Mouse (Mus musculus) midbrain, postnatal 0 days (tissue): Measurements from ENCODE around the gene Armc12. TPM values are rescaled to one million over a fixed set of nuclear protein-coding genes. Genes with fewer than 3 reads are reported as not detected.

Experiments
- ATAC-seq: fragments of 200-750 bp; cut with Nextera tagmentation; 2 replicates; pipeline ENCODE4 v1.8.0; 2017; ENCODE audit warnings: moderate number of reproducible peaks, mild to moderate bottlenecking, moderate TSS enrichment, moderate library complexity; ENCODE audit not compliant: low FRiP score
- DNase-seq: peaks from one replicate; pipeline ENCODE4 v3.0.0-alpha.2; 2015; ENCODE audit warnings: low spot score
- H3K27ac ChIP-seq: fragments of 300-500 bp; sonication (generic); 2 replicates; pipeline ENCODE4 v1.5.1; 2014; ENCODE audit warnings: low read depth, mild to moderate bottlenecking, low read length, mixed read lengths
- H3K27me3 ChIP-seq: fragments of 300-500 bp; sonication (generic); 2 replicates; pipeline ENCODE4 v1.6.1; 2014; ENCODE audit warnings: low read length, control low read depth, mixed read lengths; ENCODE audit not compliant: insufficient read depth
- H3K36me3 ChIP-seq: fragments of 300-500 bp; sonication (generic); 2 replicates; pipeline ENCODE4 v1.6.1; 2014; ENCODE audit warnings: low read length, control low read depth, mixed read lengths; ENCODE audit not compliant: insufficient read depth
- H3K4me1 ChIP-seq: fragments of 300-500 bp; sonication (generic); 2 replicates; pipeline ENCODE4 v1.6.1; 2014; ENCODE audit warnings: mild to moderate bottlenecking, control low read depth, antibody characterized with exemption, low read length, mixed read lengths; ENCODE audit not compliant: insufficient read depth
- H3K4me2 ChIP-seq: fragments of 300-500 bp; sonication (generic); 2 replicates; pipeline ENCODE4 v1.6.1; 2014; ENCODE audit warnings: low read depth, mild to moderate bottlenecking, low read length, mixed read lengths; ENCODE audit not compliant: poor library complexity, severe bottlenecking
- H3K4me3 ChIP-seq: fragments of 300-500 bp; sonication (generic); 2 replicates; pipeline ENCODE4 v1.5.1; 2014; ENCODE audit warnings: low read depth, mild to moderate bottlenecking, low read length, moderate library complexity
- H3K9ac ChIP-seq: fragments of 300-500 bp; sonication (generic); replicated peaks from 2 replicates; pipeline ENCODE4 v1.6.1; 2014; ENCODE audit warnings: mild to moderate bottlenecking, low read length, moderate library complexity, mixed read lengths; ENCODE audit not compliant: poor library complexity, severe bottlenecking
- H3K9me3 ChIP-seq: fragments of 300-500 bp; sonication (generic); 2 replicates; pipeline ENCODE4 v1.6.1; 2016; ENCODE audit warnings: low read length, control low read depth
- CTCF ChIP-seq: IDR thresholded peaks from 2 replicates; pipeline ENCODE4 v1.5.1; 2016; ENCODE audit warnings: antibody characterized with exemption, mild to moderate bottlenecking
- WGBS: fragments of 180-500 bp; shearing (Covaris S2); extraction: QIAGEN DNeasy Blood & Tissue Kit; methylation state at CpG from one replicate; pipeline ENCODE4 v1.1.7; 2014; 5-methylcytosine and 5-hydroxymethylcytosine counted together
- polyA plus RNA-seq: library from polyadenylated mRNA; unstranded; fragments of >200 nt; fragmentation: Nextera tagmentation; extraction: Ambion mirVana; gene quantifications from 2 replicates; pipeline ENCODE4 v1.2.1, GENCODE M21; 2015
- total RNA-seq: library from RNA; depleted of rRNA; stranded (reverse); fragments of >200 nt; gene quantifications from 2 replicates; pipeline ENCODE4 v1.2.3, GENCODE M21; 2014

Armc12 gene
- total and polyA plus RNA-seq, 2 experiments from 2014 or later, result not detected

DNA sequence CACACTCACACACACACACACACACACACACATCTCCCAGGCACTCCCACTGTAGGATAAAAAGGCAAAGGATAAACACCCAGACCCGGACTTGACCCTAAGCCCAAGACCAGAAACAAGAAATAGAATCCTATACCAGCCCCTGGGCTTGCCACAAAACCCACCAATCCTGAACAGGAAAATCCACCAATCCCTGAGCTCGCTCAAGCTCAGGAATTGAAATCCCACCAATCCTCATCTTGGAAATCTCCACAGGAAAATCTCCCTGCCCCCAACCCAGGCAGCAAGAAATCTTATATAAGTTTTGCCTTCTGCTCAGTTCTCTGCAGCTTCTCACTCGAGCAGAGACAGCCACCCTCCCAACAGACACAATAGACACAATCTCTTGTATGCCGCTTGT, 1.5 kb upstream of the Armc12 start:
- no peak overlapping the region for H3K9ac ChIP-seq
- no peak for TF ChIP-seq CTCF
- H3K27ac ChIP-seq, result no peak overlapping the region
- no peaks in the 10 kb centered on the region for H3K36me3 ChIP-seq
- no peaks in the 10 kb centered on the region for H3K9me3 ChIP-seq
- H3K4me2 ChIP-seq, result no peak overlapping the region
- H3K27me3 ChIP-seq, result no peaks in the 10 kb centered on the region
- WGBS, result 72% methylated on average over 4 of the region's 4 CpGs
- ATAC-seq, result no peak
- H3K4me1 ChIP-seq, result no peaks in the 10 kb centered on the region; the same call in 1 of the 2 replicates
- no peak overlapping the region for H3K4me3 ChIP-seq
- no peak for DNase-seq

DNA sequence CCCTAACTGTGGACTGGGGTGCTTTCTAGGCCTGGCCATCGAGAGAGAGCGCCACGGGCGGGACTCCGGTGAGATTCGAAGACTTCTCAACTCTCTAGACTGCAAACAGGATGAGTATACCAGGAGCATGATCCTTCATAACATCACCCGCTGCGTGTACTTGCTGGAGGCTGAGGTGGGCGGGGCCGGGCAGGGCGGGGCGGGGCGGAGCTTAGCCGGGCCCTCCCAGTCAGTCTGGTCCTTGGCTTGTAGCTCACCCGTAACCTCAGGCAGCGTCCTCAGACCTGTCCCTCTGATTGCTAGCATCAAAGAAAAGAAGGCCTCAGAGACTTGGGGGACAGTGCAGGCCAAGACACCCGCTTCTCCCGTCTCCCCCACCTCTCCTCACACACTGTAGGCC, 1.3 kb downstream of the Armc12 start:
- ATAC-seq (no peak), DNase-seq (no peak)
- Histone ChIP-seq H3K36me3 (no peaks in the 10 kb centered on the region), H3K9me3 (no peaks in the 10 kb centered on the region), H3K4me2 (no peak overlapping the region), H3K4me3 (no peak overlapping the region), H3K9ac (no peak overlapping the region), H3K27ac (no peak overlapping the region), H3K4me1 (no peaks in the 10 kb centered on the region; the same call in 1 of the 2 replicates), H3K27me3 (no peaks in the 10 kb centered on the region; the same call in 1 of the 2 replicates)
- TF ChIP-seq CTCF, result no peak
- 17% methylated on average over 18 of the region's 18 CpGs for WGBS

DNA sequence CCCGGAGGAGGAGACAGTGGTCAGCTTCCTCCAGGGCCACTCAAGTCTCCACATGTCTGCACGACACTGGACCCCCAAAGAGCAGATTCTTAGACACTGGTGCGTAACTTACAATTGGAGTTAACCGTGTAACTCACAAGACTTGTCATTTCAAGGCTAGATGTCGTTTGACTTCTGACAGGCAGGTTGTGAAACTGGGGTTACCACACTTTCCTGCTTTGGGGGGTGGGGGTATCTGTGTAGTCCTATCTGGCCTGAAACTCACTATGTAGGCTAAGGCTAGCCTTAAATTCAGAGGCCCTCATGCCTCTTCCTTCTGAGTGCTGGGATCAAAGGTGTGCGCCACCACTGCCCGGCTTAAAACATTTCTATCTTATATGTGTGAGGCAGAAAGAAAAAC, 2.0 kb downstream of the Armc12 start:
- Histone ChIP-seq H3K4me1 (no peaks in the 10 kb centered on the region; the same call in 1 of the 2 replicates), H3K27me3 (no peaks in the 10 kb centered on the region; the same call in 1 of the 2 replicates), H3K9ac (no peak overlapping the region), H3K4me3 (no peak overlapping the region), H3K27ac (no peak overlapping the region), H3K9me3 (no peaks in the 10 kb centered on the region), H3K36me3 (no peaks in the 10 kb centered on the region), H3K4me2 (no peak overlapping the region)
- 88% methylated on average over 7 of the region's 7 CpGs for WGBS
- ATAC-seq, result no peak
- TF ChIP-seq CTCF, result no peak
- no peak for DNase-seq

DNA sequence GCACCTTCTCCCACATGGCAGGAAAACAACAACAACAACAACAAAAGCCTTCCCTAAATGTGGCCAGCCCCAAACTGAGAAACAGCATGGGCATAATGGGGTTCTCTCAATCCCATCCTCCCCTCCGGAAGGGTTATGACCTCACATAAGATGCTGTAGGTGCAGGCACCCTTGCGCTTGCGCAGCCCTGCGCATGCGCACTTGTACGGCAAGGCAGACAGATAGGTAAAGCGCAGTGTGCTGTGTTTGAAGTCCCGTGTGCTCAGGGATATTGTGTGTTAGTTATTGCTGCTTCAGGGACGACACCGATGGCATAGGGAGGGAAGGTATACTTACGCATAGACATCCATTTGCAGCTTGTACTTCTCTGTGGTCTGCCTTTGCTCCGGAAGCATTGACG, 2.7 kb downstream of the Armc12 start:
- Histone ChIP-seq H3K36me3 (no peaks in the 10 kb centered on the region), H3K27ac (no peak overlapping the region), H3K9ac (no peak overlapping the region), H3K4me3 (no peak overlapping the region), H3K27me3 (no peaks in the 10 kb centered on the region; the same call in 1 of the 2 replicates), H3K4me1 (no peaks in the 10 kb centered on the region), H3K9me3 (0 out of 2 replicates have a peak, but pooled peaks cover 1% of the 10 kb centered on the region), H3K4me2 (no peak overlapping the region)
- ATAC-seq (no peak), DNase-seq (no peak)
- WGBS, result 90% methylated on average over 13 of the region's 13 CpGs
- TF ChIP-seq CTCF, result no peak

DNA sequence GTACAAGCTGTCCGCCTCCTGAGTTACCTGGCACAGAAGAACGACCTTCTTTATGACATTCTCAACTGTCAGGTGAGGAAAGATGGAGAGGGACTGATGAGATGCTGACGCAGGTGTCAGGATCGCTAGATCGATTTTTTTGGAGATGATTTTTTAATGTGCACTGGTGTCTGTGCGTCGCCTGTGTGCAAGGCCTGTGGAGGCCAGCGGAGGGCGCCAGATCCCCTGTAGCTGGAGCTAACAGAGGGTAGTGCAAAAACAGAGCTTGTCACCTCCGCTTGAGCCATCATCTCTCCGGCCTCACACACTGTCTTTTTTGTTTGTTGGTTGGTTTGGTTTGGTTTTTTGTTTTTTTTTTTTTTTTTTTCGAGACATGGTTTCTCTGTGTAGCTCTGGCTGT, 7.3 kb downstream of the Armc12 start:
- 0 out of 2 replicates have a peak, but pooled peaks have one; percentile 2 for TF ChIP-seq CTCF
- ATAC-seq (no peak), DNase-seq (no peak)

DNA sequence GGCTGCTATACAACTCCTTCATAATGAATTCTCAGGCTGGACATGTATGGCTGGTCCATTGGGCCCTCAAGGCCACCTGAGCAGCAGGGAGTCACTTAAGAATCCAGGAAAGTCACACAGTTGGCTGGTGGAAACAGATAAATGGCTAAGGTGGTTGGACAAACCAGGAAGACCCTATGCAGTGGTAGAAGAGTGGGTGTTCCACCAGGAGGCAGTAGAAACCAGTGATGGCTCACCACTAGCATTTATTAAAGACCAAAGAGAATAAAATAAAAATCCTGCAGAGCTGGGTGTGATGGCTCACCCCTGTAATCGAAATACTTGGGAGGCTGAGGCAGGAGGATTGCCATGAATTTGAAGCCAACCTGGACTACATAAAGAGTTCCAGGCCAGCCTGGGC, 16.3 kb downstream of the Armc12 start:
- H3K4me3 ChIP-seq, result no peak overlapping the region
- no peak overlapping the region for H3K9ac ChIP-seq
- ATAC-seq (no peak), DNase-seq (no peak)
- H3K4me1 ChIP-seq, result no peaks in the 10 kb centered on the region
- H3K36me3 ChIP-seq, result no peaks in the 10 kb centered on the region
- no peaks in the 10 kb centered on the region for H3K27me3 ChIP-seq
- no peak overlapping the region for H3K27ac ChIP-seq
- H3K4me2 ChIP-seq, result no peak overlapping the region
- WGBS, result 75% methylated on average over 1 of the region's 1 CpGs
- H3K9me3 ChIP-seq, result no peaks in the 10 kb centered on the region
- no peak for TF ChIP-seq CTCF

More for the DNA sequence above, 7.3 kb downstream of the Armc12 start:
- Histone ChIP-seq H3K4me1 (no peaks in the 10 kb centered on the region), H3K4me3 (no peak overlapping the region), H3K9me3 (peaks cover 18% of the 10 kb centered on the region), H3K27me3 (no peaks in the 10 kb centered on the region; the same call in 1 of the 2 replicates), H3K36me3 (no peaks in the 10 kb centered on the region), H3K27ac (no peak overlapping the region), H3K4me2 (no peak overlapping the region), H3K9ac (no peak overlapping the region)
- WGBS, result 50% methylated on average over 12 of the region's 12 CpGs
